Mouse (Mus musculus): Measurements from ENCODE around the gene Ntrk3. TPM values are rescaled to one million over a fixed set of nuclear protein-coding genes. Genes with fewer than 3 reads are reported as not detected.

Ntrk3 gene
- polyA plus RNA-seq, 1 experiment from 2014 or later, result 0.16 TPM

DNA sequence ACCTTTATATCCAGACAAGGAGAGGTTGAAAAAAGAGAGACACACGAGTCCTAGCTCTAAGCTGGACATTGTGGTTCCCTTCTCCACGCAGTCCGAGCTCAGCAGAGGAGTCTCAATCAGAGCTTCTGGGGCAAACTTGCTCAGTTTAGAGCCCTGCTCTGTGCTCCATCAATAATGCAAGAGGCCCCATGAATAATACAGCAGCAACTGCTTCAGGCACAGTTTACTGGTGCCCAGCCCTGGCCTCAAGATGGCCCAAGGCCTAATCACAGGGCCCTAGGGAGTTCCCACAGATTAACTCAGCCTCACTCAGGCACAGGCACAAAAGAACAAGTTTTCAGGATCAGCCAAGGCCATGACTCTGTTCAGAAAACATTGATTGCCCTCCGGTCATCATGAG lies 266.1 kb downstream of the Ntrk3 start:
- ATAC-seq (ENCODE audit: insufficient number of reproducible peaks, low FRiP score, low TSS enrichment, low read depth) (no peak), DNase-seq (ENCODE audit: low spot score) (no peak)
- Histone ChIP-seq H3K27ac (replicated peaks; ENCODE audit: low read depth, low read length) (no peak overlapping the region), H3K4me3 (ENCODE audit: low read depth, low read length) (no peak overlapping the region), H3K27me3 (ENCODE audit: control insufficient read depth, insufficient read depth, low read length) (no peaks in the 10 kb centered on the region), H3K9me3 (ENCODE audit: control insufficient read depth, low read length) (no peaks in the 10 kb centered on the region), H3K4me2 (ENCODE audit: low read depth, severe bottlenecking) (no peak overlapping the region), H3K4me1 (ENCODE audit: control insufficient read depth, insufficient read depth, low read length) (no peaks in the 10 kb centered on the region), H3K9ac (ENCODE audit: low read length) (no peak overlapping the region), H3K36me3 (ENCODE audit: control insufficient read depth, insufficient read depth, low read length) (no peaks in the 10 kb centered on the region)
- 80% methylated on average over 4 of the region's 4 CpGs for WGBS

DNA sequence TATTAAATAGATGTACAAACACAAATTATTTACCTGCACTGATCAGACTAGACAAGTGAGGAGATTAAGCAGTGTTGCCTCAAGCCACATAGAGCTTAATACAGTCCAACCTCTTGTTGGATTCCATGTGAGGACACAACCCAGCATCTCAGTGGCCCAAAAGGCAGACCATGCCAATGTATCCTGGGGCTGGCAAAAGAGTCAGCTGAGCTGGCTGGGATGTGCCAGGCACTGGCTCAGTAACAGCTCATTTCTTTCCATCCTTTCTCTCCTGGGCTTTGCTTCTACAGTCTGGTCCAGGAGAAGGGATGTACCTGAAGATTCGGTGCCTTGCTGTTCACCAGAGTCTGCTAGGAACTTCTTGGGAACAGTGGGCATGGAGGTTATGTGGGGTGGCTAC lies 266.5 kb downstream of the Ntrk3 start:
- no peak for ATAC-seq (ENCODE audit: insufficient number of reproducible peaks, low FRiP score, low TSS enrichment, low read depth)
- no peaks in the 10 kb centered on the region for H3K9me3 ChIP-seq (ENCODE audit: control insufficient read depth, low read length)
- no peaks in the 10 kb centered on the region for H3K36me3 ChIP-seq (ENCODE audit: control insufficient read depth, insufficient read depth, low read length)
- DNase-seq (ENCODE audit: low spot score), result no peak
- H3K9ac ChIP-seq (ENCODE audit: low read length), result no peak overlapping the region
- H3K27me3 ChIP-seq (ENCODE audit: control insufficient read depth, insufficient read depth, low read length), result no peaks in the 10 kb centered on the region
- WGBS, result 84% methylated on average over 1 of the region's 1 CpGs
- no peak overlapping the region for H3K27ac ChIP-seq (replicated peaks; ENCODE audit: low read depth, low read length)
- H3K4me3 ChIP-seq (ENCODE audit: low read depth, low read length), result no peak overlapping the region
- H3K4me2 ChIP-seq (ENCODE audit: low read depth, severe bottlenecking), result no peak overlapping the region
- no peaks in the 10 kb centered on the region for H3K4me1 ChIP-seq (ENCODE audit: control insufficient read depth, insufficient read depth, low read length)

DNA sequence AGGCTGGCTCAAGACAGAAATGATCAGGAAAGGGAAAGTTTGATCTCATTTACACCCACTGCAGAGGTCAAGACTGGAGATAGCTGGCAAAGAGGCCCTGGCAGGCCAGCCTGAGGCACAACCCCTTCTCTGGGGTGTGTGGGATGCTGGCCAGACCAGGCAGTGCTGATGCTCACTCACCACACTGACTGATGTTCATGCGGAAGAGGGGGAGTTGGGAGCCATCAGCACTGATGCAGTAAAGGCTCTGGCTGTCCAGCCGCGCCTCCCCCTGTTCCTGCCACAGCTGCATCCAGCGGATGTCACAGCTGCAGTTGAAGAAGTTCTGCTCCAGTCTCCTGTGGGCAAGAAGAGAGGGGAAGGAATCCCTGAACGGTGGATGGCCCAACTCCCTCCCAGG lies 275.2 kb downstream of the Ntrk3 start:
- H3K27me3 ChIP-seq (ENCODE audit: control insufficient read depth, insufficient read depth, low read length), result no peaks in the 10 kb centered on the region
- H3K4me1 ChIP-seq (ENCODE audit: control insufficient read depth, insufficient read depth, low read length), result no peaks in the 10 kb centered on the region
- H3K27ac ChIP-seq (replicated peaks; ENCODE audit: low read depth, low read length), result no peak overlapping the region
- no peaks in the 10 kb centered on the region for H3K36me3 ChIP-seq (ENCODE audit: control insufficient read depth, insufficient read depth, low read length)
- no peak overlapping the region for H3K4me2 ChIP-seq (ENCODE audit: low read depth, severe bottlenecking)
- H3K4me3 ChIP-seq (ENCODE audit: low read depth, low read length), result no peak overlapping the region
- WGBS, result 70% methylated on average over 5 of the region's 5 CpGs
- H3K9ac ChIP-seq (ENCODE audit: low read length), result no peak overlapping the region
- ATAC-seq (ENCODE audit: insufficient number of reproducible peaks, low FRiP score, low TSS enrichment, low read depth) (no peak), DNase-seq (ENCODE audit: low spot score) (no peak)
- H3K9me3 ChIP-seq (ENCODE audit: control insufficient read depth, low read length), result no peaks in the 10 kb centered on the region

DNA sequence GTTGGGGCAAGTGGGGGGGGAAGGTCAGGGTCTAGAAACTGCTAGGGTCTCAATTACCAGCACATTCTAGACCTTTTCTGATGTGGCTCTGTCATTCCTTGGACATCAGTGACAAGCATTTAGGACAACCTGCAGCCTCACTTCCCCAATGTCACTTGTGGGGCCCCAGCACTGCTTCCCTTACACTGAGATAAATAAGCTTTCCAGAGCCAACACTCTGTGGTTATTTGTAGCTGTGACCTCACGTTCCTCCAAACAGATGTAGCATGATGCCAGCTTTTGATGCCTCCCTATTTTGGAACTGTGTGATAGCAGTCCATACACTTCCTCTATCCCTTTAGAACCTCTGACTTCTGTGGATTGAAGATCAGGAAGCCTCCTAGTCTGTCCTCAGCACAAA lies 278.8 kb downstream of the Ntrk3 start:
- Histone ChIP-seq H3K4me3 (ENCODE audit: low read depth, low read length) (no peak overlapping the region), H3K4me1 (ENCODE audit: control insufficient read depth, insufficient read depth, low read length) (no peaks in the 10 kb centered on the region), H3K9ac (ENCODE audit: low read length) (no peak overlapping the region), H3K9me3 (ENCODE audit: control insufficient read depth, low read length) (no peaks in the 10 kb centered on the region), H3K27ac (replicated peaks; ENCODE audit: low read depth, low read length) (no peak overlapping the region), H3K36me3 (ENCODE audit: control insufficient read depth, insufficient read depth, low read length) (no peaks in the 10 kb centered on the region), H3K27me3 (ENCODE audit: control insufficient read depth, insufficient read depth, low read length) (no peaks in the 10 kb centered on the region), H3K4me2 (ENCODE audit: low read depth, severe bottlenecking) (no peak overlapping the region)
- ATAC-seq (ENCODE audit: insufficient number of reproducible peaks, low FRiP score, low TSS enrichment, low read depth) (no peak), DNase-seq (ENCODE audit: low spot score) (no peak)
- 70% methylated on average over 1 of the region's 1 CpGs for WGBS

DNA sequence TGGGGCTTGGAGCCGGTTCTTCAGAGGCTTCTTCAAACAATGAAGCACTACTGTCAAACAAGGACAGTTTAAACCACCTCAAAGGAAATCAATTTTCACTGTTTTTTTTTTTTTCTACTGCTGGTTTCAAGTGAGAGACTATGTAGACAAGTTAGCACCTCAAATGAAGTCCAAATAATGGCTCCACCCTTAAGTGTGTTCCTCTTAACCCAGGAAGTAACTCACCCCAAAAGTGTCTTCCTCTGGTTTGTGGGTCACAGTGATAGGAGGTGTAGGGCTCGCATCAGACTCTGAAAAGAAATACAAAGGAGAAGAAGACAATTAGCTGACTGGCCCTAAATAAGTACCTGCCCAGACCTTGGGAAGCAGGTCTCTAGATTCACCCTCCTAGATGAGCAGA lies 286.1 kb downstream of the Ntrk3 start:
- Histone ChIP-seq H3K27ac (replicated peaks; ENCODE audit: low read depth, low read length) (no peak overlapping the region), H3K36me3 (ENCODE audit: control insufficient read depth, insufficient read depth, low read length) (no peaks in the 10 kb centered on the region), H3K4me3 (ENCODE audit: low read depth, low read length) (no peak overlapping the region), H3K4me2 (ENCODE audit: low read depth, severe bottlenecking) (no peak overlapping the region), H3K27me3 (ENCODE audit: control insufficient read depth, insufficient read depth, low read length) (no peaks in the 10 kb centered on the region), H3K4me1 (ENCODE audit: control insufficient read depth, insufficient read depth, low read length) (no peaks in the 10 kb centered on the region), H3K9ac (ENCODE audit: low read length) (no peak overlapping the region), H3K9me3 (ENCODE audit: control insufficient read depth, low read length) (no peaks in the 10 kb centered on the region)
- DNase-seq (ENCODE audit: low spot score) (no peak), ATAC-seq (ENCODE audit: insufficient number of reproducible peaks, low FRiP score, low TSS enrichment, low read depth) (no peak)
- 71% methylated on average over 2 of the region's 2 CpGs for WGBS

DNA sequence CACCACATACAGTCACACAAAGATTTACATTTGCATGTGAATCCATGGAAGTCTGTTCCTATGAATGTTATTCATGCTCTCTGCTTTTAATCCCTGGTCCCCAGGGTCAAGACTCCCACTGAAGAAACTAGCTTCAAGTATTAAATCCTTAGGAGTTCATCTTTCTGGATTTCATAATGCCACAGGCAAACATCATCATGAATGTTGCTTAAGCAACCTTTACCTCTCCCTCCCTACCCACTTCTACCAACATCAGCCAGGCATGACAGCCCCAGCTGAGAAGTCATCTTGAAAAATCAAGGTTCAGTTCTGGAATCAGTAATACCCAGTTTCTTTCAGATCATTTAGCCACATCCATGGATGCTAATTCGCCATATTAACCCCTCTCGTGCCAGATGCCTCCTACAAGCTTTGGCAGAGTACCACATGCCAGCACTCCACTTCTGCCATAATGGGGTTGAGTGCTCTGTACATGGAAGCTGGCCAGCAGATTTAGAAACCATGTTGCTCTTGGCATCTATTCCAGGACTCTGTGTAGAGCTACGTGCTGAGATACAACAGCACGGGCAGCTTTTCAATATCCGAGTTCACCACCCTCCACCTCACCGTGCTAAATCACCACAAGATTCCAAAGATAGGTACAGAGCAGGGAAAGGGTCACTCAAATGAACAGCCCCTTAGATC lies 287.8 kb downstream of the Ntrk3 start:
- Histone ChIP-seq H3K27me3 (ENCODE audit: control insufficient read depth, insufficient read depth, low read length) (no peaks in the 10 kb centered on the region), H3K27ac (replicated peaks; ENCODE audit: low read depth, low read length) (no peak overlapping the region), H3K9me3 (ENCODE audit: control insufficient read depth, low read length) (no peaks in the 10 kb centered on the region), H3K4me1 (ENCODE audit: control insufficient read depth, insufficient read depth, low read length) (no peaks in the 10 kb centered on the region), H3K36me3 (ENCODE audit: control insufficient read depth, insufficient read depth, low read length) (no peaks in the 10 kb centered on the region), H3K4me2 (ENCODE audit: low read depth, severe bottlenecking) (no peak overlapping the region), H3K4me3 (ENCODE audit: low read depth, low read length) (no peak overlapping the region), H3K9ac (ENCODE audit: low read length) (no peak overlapping the region)
- DNase-seq (ENCODE audit: low spot score), result no peak
- WGBS, result 90% methylated on average over 6 of the region's 6 CpGs
- no peak for ATAC-seq (ENCODE audit: insufficient number of reproducible peaks, low FRiP score, low TSS enrichment, low read depth)

DNA sequence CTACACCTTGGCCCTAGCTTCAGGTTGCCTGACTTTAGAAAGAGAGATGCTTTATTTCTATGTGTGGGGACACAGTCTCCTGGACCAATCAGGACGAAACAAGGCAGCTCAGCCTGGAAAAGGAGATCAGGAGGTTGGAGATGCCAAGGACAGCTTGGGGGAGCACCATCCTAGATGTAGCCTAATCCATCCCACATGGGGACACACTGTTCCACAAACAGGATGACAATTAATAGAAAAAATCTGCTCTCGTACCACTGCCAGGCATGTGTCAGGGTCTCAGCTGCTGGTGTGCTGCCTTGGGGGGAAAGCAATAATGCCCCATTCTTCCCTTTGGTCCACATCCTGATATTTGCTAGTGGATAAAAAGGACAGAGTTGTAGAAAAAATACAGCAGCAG lies 289.0 kb downstream of the Ntrk3 start:
- 77% methylated on average over 2 of the region's 2 CpGs for WGBS

DNA sequence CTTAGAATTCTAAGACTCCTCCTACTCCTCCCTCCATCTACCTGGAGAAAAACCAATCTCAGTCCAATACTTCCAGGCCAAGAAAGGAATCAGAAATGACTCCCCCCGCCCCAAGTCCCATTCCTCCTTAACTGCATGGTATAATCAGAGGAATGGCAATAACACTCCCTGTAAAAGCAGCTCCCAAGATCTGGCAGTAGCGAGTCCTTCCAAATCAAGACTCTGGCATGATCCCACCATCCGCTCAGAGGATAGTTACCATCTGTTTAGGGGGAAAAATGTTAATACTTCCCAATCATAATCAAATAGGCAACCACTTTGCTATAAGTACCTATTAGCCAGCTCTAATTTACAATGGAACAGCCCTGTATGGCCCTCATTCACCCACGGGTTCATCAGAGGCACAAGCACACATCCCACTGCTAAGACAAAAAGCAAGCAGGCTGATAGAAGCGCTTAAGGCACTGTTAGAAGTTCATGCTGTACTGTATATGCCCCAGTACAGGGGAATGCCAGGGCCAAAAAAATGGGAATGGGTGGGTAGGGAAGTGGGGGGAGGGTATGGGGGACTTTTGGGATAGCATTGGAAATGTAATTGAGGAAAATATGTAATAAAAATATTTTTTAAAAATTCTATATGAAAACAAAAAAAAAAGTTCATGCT lies 294.3 kb downstream of the Ntrk3 start:
- Histone ChIP-seq H3K27me3 (ENCODE audit: control insufficient read depth, insufficient read depth, low read length) (no peaks in the 10 kb centered on the region), H3K36me3 (ENCODE audit: control insufficient read depth, insufficient read depth, low read length) (no peaks in the 10 kb centered on the region), H3K9ac (ENCODE audit: low read length) (no peak overlapping the region), H3K4me3 (ENCODE audit: low read depth, low read length) (no peak overlapping the region), H3K4me1 (ENCODE audit: control insufficient read depth, insufficient read depth, low read length) (no peaks in the 10 kb centered on the region), H3K4me2 (ENCODE audit: low read depth, severe bottlenecking) (no peak overlapping the region), H3K27ac (replicated peaks; ENCODE audit: low read depth, low read length) (no peak overlapping the region), H3K9me3 (ENCODE audit: control insufficient read depth, low read length) (no peaks in the 10 kb centered on the region)
- WGBS, result 84% methylated on average over 5 of the region's 5 CpGs
- ATAC-seq (ENCODE audit: insufficient number of reproducible peaks, low FRiP score, low TSS enrichment, low read depth) (no peak), DNase-seq (ENCODE audit: low spot score) (no peak)

More for the DNA sequence above, 289.0 kb downstream of the Ntrk3 start:
- no peaks in the 10 kb centered on the region for H3K4me1 ChIP-seq (ENCODE audit: control insufficient read depth, insufficient read depth, low read length)
- no peak overlapping the region for H3K9ac ChIP-seq (ENCODE audit: low read length)
- H3K36me3 ChIP-seq (ENCODE audit: control insufficient read depth, insufficient read depth, low read length), result no peaks in the 10 kb centered on the region
- no peak overlapping the region for H3K4me3 ChIP-seq (ENCODE audit: low read depth, low read length)
- no peaks in the 10 kb centered on the region for H3K27me3 ChIP-seq (ENCODE audit: control insufficient read depth, insufficient read depth, low read length)
- no peak overlapping the region for H3K27ac ChIP-seq (replicated peaks; ENCODE audit: low read depth, low read length)
- H3K9me3 ChIP-seq (ENCODE audit: control insufficient read depth, low read length), result no peaks in the 10 kb centered on the region
- DNase-seq (ENCODE audit: low spot score) (no peak), ATAC-seq (ENCODE audit: insufficient number of reproducible peaks, low FRiP score, low TSS enrichment, low read depth) (no peak)
- no peak overlapping the region for H3K4me2 ChIP-seq (ENCODE audit: low read depth, severe bottlenecking)

DNA sequence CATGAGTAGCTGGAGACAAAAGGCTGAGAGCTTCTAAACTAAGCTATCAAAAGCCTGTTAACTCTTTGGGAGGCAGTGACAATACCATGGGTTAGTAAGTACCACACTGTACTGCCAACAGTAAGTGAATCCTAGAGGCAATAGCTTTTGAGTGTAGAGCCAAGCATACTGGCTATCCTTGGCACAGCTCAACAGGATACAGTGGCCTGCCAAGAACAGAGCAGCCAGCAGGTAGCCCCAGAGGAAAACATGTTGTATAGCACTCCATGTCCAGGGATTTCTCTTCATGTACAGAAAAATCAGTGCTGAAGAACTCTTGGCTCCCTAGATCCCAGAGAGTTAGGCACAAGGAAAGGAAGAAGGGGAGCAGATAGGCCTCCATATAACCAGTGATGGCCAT lies 296.1 kb downstream of the Ntrk3 start:
- H3K4me3 ChIP-seq (ENCODE audit: low read depth, low read length), result no peak overlapping the region
- no peaks in the 10 kb centered on the region for H3K4me1 ChIP-seq (ENCODE audit: control insufficient read depth, insufficient read depth, low read length)
- H3K9me3 ChIP-seq (ENCODE audit: control insufficient read depth, low read length), result no peaks in the 10 kb centered on the region
- no peaks in the 10 kb centered on the region for H3K27me3 ChIP-seq (ENCODE audit: control insufficient read depth, insufficient read depth, low read length)
- H3K36me3 ChIP-seq (ENCODE audit: control insufficient read depth, insufficient read depth, low read length), result no peaks in the 10 kb centered on the region
- no peak for ATAC-seq (ENCODE audit: insufficient number of reproducible peaks, low FRiP score, low TSS enrichment, low read depth)
- no peak for DNase-seq (ENCODE audit: low spot score)
- H3K27ac ChIP-seq (replicated peaks; ENCODE audit: low read depth, low read length), result no peak overlapping the region
- H3K9ac ChIP-seq (ENCODE audit: low read length), result no peak overlapping the region
- no peak overlapping the region for H3K4me2 ChIP-seq (ENCODE audit: low read depth, severe bottlenecking)
